Mouse (Mus musculus) gonadal fat pad, adult 2 months (tissue): Measurements from ENCODE around the gene Arsg. TPM values are rescaled to one million over a fixed set of nuclear protein-coding genes. Genes with fewer than 3 reads are reported as not detected.
A peak's percentile ranks its signal among the peaks of the same experiment; 100 is the strongest.
"Not testable (repeated sequence)": the region's sequence is repeated elsewhere in the genome, so short reads cannot be mapped to it uniquely, and the experiment has no call there.

Source experiments
- DNase-seq: peaks from one replicate; pipeline ENCODE4 v3.0.0-alpha.2; 2012; ENCODE audit warnings: low read depth
- polyA plus RNA-seq: library from polyadenylated mRNA; depleted of rRNA; stranded (reverse); fragments of >200 nt; gene quantifications from 2 replicates; pipeline ENCODE4 v1.2.3, GENCODE M21; 2012

The Arsg gene
- polyA plus RNA-seq, 1 experiment = 8.8 TPM

DNA sequence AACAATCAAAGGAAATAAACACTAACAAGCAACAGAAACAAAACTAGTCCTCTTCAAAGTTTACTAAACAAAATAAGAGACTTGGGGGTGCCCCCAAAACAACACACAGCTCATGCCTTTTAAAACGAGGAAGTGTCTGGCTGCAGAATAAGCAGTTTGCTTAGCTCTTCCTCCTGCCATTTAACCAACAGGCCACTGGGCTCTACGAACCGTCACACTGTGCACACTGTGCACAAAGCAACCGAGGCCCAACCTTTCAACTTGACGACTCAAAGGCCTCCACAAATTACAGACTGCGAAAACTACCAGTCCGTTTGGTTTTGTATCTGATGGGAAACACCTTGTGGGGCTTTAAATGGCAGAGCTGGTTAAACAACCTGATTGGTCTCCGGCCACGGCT is 3.0 kb upstream of the Arsg start:
- no peak for DNase-seq

DNA sequence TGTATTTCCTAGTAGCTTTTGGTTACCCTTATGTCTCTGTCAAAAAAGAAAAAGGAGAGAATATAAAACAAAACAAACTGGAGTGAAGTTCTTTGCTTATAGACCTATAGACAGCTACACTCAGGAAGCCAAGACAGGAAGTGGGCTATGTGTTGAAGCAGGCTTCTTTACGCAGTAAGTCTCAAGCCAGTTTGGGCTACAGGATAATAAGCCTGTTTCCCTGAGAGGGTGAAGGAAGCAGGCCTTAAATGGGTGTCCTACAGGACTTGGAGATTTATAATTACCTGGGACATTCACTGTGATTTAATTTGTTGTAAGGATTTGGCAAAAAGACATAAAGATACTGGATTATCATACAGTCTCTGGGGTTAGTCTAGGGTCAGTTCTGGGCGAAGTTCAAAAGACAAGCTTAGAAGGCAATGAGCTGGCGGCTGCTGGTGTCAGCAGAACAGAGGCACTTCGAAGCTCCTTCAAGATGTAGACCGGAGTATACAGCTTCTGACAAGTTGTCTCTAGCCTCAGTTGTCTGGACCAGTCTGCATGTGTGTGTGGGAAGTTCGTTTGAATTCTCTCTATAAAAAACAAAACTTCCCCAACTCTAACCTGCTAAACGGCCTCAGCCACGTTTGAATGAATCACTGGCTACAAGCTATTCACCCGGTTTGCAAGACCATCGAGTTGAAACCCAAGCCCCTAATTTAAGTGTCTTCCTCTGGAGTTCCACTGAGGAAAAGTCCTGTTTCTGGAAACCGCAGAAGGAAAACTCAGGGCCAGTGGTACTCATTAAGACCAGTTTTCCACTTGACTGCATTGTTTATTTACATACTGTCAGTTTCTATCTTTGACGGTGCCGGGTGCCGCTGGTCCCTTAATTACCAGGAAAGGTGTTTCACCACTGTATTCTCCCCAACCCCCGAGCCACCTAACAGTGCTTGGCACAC is 2.0 kb upstream of the Arsg start:
- no peak for DNase-seq

DNA sequence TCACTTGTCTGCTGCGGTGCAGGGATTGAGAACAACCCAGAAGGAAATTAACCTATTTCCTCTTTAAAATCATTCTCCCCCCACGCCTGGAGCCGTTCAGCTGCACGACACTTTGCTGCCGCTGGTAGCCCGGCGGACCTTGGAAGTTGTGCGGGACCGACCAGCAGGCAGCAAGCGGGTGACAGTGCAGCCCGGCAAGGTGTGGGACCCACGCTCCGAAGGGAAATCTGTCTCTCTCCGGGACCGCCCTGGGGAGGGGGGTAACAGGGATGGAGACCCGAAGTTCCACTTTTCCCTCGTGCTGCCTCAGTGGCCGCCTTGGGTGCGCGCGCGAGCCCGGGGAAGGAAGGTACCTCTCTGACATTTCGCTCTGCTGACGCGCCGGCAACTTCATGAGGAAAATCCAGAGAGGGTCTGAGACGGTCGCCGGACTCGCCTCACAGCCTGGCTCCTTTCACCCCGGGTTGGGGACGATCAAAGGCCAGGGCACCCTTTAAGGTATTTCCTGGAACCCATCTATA is 943 bp upstream of the Arsg start:
- DNase-seq = no peak

DNA sequence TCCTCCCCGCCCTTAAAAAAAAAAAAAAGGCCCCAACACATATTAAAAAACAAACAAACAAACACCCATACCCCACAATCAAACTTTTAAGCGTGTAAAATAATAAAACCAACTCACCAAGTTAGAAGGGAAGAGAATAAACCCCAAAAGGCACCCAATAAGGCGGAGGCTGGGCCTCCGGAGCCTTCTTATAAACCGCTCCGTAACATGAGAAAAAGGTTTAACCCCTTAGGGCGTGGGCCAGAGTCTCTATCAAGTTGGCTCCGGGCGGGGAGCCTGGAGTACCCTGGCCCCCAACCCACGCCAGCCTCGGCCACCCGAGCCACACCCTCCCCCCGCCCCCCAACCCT is 378 bp upstream of the Arsg start:
- DNase-seq = no peak

DNA sequence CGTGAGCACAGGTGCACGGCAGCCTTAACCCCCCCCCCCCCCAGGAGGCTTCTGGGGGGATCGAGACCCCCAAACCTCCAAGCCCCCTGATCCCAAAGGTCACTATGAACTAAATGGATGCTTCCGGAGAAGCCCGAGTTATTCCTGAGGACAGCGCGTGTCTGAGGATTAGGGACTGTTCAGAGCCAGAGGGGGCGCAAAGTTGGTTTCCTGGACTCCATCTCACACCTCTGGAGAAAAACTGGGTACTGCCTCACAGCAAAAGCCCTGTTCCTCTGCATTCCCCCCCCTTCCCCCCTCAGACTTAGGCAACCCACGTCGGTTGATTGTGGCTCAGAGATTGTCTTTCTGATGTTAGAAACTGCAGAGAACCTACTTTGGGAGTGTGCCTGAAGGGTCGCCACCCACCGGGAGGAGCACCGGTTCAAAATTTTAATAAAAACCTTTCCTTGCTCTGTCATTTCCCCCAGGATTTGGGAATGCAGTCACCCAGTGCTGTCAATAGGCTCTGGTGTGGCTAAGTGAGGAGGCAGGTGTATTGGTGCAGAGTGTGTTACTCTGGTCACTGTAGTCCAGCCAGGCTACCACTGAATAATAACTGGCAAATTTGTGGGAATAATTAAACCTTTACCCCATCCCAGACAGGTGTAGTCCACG is 1.0 kb downstream of the Arsg start:
- DNase-seq = no peak

DNA sequence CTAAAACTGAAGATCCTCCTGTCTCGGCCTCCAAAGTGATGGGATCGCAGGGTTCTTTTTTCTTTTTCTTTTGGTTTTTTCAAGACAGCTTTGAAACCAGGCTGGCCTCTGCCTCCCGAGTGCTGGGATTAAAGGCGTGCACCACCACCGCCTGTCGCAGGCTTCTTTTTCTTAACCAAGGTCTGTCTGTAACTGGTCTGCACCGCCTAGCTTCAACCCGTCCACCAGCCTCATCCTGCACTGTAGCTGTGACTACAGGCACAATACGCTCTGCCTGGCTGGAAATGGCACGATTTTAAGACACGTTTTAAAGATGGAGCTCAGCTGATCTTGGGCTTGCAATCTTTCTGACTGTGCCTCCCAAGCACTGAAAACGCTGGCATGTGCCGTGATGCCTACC is 1.7 kb downstream of the Arsg start:
- no peak for DNase-seq

DNA sequence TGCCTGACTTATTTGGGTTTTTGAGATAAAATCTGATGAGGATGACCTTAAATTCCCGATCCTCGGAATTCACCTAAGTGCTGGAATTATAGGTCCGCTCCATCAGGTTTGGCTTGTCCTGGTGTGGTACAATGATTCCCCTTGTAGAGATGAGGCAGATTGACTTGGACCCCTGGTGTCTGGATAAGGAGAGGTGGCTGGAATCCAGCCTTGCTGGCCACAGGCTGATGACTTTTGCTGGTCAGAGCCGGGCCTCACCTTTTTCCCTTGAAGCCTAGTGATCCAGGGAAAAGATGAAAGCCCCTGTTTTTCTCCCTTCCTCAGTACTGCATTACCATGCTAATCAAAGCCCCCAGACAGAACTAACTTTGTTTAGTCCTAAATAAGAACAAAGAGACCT is 2.5 kb downstream of the Arsg start:
- no peak for DNase-seq

DNA sequence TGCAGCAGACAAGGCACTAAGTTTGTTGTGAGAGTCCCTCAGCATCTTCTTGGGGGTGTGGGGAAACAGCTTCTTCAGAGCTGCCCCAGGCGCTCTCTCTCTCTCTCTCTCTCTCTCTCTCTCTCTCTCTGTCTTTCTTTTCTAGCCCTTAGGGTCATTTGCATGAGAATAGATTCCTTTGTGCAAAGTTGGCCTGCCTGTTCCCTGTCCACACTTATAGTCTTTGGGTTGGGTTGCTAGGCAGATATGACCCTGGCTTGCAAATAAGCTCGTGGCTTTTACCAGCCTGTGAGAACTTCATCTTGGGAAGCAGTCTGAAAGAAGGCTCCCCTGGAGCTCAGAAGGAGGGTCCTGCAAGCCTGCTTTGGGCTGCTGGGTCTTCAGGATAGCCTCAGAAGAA is 3.1 kb downstream of the Arsg start:
- no peak for DNase-seq

DNA sequence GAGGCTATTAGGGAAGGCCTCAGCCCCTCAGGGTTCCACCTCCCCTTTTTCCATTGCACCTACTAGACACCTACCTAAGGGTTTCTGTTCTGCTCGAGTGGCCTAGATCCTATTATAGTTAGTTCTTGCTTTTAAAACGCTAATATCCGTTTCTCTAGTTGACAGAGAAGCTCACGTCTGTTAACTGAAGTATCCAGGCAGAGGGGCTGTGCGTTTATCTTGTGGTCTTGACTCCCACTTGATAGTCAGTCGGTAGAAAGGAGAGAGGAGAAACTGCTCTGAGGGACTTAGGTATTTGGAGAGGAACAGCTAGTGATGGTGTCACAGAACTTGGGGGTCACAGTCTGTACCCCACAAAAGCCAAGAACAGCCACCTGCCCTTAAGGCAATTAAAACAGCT is 3.5 kb downstream of the Arsg start:
- no peak for DNase-seq

DNA sequence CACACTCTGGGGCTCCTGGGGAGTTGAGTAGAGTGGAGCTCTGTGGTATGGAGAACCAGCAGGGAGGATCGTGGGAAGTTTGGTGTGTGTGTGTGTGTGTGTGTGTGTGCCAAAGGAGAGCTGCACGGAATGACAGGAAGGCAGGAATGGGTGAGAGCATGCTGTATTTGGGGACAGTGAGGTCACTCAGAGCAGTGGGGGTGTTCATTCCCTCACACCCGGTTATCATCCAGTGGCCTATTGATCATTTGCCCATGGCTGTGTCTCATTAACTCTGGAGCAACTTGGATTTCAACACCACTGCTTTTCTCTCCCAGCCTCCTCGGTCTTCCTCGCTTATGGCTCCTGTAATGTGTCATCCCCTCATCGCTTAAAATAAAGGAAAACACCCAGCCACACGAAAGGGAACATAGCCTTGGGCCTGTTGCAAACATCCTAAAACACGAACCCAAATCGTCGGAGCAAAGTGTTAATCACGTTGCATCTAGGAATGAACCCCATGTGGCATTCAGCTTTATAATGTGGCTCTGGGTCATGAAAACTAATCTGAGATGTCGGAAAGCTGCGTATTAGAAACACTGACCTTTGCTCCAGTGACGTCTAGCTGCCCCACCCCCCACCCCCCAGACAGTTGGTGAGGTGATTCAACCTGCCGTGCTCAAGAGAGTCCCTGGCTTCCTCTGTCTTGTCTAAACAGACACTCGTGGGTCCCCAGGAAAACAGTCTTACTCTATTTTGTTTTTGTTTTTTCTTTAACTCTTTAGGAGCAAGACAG is 4.6 kb downstream of the Arsg start:
- no peak for DNase-seq

DNA sequence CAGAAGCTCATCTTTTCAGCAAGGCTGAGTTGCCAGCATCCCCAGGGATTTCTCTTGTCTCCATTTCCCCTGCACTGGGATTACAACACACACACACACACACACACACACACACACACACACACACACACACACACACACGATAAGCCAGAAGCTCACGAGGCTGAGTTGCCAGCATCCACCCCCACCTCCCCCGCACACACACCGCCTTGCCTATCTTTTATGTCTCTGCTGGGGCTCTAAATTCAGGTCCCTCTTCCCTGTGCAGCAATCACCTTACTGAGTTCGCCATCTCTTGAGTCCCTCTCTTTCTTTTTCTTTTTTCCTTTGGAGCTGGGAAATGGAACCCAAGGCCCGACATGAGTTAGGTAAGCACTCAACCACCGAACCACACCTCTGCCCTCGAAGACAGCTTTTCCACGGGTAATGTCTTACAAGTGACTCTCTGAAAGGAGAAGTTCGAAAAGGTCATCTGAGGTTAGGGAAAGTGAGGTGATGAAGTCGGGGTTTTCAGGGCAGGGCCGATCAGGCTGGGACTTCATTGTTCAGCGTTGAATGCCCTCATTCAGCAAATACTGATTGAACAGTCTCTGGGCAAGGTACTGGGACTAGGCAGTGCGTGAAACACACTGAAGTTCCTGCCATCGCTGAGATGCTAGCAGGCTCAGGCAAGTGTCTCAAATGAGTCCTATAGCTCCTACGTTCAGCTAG is 6.6 kb downstream of the Arsg start:
- DNase-seq = no peak

DNA sequence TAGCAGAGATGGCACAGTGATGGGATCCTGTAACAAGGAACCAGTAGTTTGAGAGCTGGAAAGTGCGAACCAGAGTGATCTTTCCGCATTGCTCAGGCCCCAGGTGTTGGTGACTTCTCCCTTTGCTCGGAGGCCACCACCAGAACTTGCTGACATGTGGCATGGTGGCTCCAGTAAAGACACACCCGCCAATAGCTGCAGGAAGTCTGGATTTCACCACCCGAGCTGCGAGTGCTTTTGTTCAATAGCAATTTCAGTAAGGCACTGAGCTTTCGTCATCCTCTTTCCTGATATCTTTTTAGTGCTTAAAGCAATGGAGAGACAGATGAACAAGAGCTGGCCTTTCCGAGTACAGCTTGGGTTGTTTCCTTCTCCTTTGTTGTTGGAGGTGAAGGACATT is 7.3 kb downstream of the Arsg start:
- no peak for DNase-seq

DNA sequence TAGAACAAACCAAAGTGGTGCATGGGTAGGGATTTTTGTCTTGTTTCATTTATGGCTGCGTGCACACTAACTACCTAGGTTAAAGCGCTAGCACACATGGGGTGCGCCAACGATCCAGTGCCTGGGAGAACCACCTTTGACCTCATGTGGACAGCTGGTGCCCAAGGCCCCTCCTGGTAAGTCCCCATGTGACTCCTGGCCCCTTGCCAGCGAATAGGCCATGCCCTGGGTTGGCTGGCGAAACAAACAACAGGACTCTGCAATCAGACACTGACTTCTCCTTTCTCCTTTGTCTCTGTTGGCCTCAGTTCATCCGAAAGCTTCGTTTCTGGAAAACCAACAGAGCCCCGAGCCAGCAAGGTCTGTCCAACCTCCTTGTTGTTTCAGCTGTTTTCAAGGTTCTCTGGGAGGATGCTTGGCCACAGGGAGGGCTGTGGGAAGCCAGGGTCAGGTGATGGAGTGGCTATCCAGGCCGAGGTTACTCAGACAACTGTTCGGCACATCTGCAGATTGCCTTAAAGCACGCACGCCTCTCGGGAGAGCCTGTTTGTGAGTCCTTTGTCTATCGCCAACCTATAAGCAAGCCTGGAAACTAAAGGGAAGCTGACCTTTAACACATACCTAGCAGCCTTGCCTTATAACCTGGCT is 12.3 kb downstream of the Arsg start:
- DNase-seq = no peak

DNA sequence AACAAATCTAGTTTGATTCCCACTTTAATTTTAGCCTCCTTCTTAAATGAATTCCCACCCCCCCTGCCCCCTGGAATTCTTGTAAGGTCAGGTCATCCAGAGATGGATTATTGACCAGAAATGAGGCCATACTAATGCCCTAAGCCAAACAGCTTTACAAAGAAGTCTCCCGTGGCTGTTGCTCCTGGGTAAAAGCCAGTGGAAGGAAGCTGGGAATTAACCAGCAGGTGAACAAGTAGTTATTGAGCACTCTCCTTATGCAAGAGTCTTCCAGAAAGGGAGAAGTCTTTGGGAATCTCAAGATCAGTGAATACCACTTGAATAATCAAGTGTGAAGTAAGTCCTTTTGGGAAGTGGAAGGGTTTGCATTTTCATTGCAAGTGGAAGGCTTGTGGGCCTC is 13.9 kb downstream of the Arsg start:
- DNase-seq = no peak

DNA sequence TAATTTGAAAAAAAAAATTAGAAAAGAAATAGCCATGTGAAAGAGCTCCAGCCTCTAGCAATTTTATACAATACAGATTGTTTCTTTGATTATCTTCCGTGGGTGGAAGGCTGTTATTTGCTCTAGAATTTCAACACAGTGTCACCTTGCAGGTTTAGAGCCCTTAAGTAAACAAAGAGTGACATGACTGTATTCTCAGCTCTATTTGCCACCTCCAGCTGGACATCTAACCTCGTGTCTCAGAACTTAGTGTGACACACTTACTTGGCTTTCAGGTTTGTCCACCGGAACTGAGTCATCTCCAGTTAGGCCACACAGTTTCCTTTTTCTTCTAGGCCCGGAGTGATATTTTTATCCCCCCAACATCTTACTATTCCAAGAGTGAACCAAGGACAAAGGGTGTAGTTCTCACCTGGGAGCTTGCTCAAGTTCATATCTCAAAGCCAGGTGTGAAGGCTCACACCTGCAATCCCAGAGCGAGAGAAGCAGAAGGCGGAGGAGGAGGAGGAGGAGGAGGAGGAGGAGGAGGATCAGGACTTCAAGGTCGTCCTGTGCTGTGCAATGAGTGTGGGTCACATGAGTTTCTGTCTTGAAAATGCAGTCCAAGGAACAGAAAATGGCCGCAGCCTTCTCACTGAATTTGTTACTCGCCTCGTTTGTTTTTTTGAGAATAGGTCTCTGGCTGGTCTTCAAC is 15.0 kb downstream of the Arsg start:
- DNase-seq = peak; percentile 83

DNA sequence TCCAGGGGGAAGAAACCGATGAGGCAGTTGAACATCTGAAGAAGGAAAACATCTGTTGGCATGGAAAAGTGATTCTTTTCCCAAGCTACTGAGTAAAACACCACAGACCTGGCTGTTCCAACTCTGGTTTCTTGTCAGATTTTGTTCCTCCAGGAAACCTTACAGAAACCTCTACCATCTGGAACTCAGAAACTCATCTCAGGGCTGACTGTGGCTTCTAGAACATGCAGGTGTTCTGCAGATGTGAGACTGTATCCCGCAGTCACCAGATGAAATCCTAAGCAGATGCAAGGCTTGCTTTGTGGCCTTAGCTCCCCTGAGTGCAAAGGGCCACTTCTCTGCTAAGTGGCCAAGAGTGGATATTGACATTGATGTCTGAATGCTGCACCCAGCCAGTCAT is 16.6 kb downstream of the Arsg start:
- no peak for DNase-seq

DNA sequence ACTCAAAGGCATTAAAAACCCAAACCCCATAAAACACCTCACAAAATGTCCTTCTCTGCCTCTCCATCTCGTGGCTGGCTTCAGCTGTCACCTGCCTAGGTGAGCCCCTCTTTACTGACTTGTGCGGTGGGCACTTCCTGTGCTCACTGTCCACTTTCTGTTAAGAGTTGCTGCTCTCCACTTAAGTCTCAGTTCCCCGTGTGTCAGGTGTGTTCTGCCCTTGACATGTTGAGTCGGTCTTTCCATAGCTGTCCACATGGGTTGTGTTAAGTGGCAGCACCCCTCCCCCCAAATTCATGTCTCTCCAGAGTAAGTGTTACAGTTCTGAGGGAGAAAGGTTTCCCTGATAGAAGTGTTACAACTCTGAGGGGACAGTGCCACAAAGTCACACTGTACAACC is 18.7 kb downstream of the Arsg start:
- DNase-seq = no peak

DNA sequence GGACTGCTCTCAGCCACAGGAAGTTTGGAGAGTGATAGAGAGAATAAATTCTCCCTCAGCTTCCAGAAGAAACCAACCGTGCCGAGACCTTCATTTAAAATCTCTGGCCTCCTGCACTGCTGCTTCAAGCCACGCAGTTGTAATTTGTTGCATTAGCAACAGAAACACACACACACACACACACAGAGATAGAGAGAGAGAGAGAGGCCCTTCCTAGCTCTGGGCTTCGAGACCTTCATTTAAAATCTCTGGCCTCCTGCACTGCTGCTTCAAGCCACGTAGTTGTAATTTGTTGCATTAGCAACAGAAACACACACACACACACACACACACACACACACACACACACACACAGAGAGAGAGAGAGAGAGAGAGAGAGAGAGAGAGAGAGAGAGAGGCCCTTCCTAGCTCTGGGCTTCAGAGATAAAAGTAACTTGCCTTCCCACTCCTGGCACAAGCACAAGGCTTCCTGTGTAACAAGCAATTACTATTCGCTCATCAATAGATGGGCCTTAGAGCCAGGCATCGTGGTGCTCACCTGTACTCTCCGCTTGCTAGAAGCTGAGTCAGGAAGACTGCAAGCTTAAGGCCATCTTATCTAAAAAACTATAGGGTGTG is 19.8 kb downstream of the Arsg start:
- not testable (repeated sequence) for DNase-seq

DNA sequence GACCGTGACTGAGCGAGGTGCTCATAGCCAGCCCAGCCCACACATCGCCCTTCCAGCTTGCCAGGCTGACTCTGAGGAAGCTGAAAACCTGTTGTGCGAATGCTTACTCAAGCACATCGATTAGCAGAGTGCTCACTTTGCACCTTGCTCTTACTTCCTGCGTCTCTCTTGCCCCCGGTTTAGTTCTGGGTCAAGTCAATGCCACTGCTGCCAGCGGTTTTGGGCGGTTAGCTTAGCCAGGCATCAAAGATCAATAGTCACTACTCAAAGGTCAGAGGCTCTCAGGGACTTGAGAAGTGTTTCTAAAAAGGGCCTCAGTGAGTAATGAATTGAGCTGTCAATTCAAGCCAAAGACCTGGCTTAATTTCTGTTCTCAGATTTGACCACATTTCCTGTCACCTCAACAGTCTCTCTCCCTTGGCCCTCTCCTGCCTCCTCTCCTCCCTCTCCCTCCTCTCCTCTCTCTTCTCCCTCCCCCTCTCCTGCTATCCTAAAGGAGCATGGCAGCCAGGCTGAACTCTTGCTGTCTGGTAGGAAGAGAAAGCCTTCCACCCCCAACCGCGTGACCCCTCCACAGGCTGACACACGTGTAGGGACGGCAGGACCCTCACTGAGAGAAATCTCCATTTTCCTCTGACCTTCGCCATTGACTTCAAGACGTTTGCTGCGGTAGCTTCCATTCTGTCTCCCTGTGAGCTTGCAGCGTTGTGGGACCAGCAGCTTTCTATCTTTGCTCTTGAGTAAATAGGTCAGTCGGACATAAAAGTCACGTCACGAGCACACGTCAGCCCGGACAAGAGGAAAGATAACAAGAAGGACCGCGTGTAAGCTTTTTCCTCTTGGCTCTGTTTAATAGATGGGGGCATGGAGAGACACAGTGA is 22.0 kb downstream of the Arsg start:
- DNase-seq = no peak
